Mouse (Mus musculus) telencephalon, adult 2 months (tissue): ENCODE measurements at regions not wholly inside any gene's neighbourhood (a gene's known extent, or its start where the extent isn't known, plus 50 kb on each side); places are given as distances from the start of the nearest gene placed in this dataset.

Experiments
- DNase-seq: peaks from one replicate; pipeline ENCODE4 v3.0.0-alpha.2; 2011; ENCODE audit warnings: low read depth, low spot score

- DNase-seq: peak; percentile 32
Observed at GRCm38 (mm10) chr1:136781561-136782025, 156.9 kb downstream of the Zfp281 start.

GRCm38 (mm10) chr1:136782261-136782660 is 157.6 kb downstream of the Zfp281 start:
- DNase-seq: no peak

- DNase-seq: no peak
Observed at GRCm38 (mm10) chr1:136784178-136784577, 159.5 kb downstream of the Zfp281 start.

- no peak for DNase-seq
Observed at GRCm38 (mm10) chr1:136788979-136789513, 164.3 kb downstream of the Zfp281 start.

- DNase-seq: no peak
Observed at GRCm38 (mm10) chr1:136791641-136792040, 166.9 kb downstream of the Zfp281 start.
